Mouse (Mus musculus): Measurements from ENCODE around the gene Hoxb7. TPM values are rescaled to one million over a fixed set of nuclear protein-coding genes. Genes with fewer than 3 reads are reported as not detected.

Gene Hoxb7
- not detected for polyA plus RNA-seq (2017; shearing (Covaris generic))

GRCm38 (mm10) chr11:96285771-96286738, at the start of gene Hoxb7:
Gene Hoxb7, plus strand, starts transcription at chr11:96286623.

GRCm38 (mm10) chr11:96270996-96271540, 15.4 kb upstream of the Hoxb7 start, which contains the start of gene Hoxb9:
Gene Hoxb9, plus strand, starts transcription at chr11:96271457.

GRCm38 (mm10) chr11:96281855-96282570, 4.4 kb upstream of the Hoxb7 start, which contains the start of gene Hoxb8:
Gene Hoxb8, plus strand, starts transcription at chr11:96281905.

GRCm38 (mm10) chr11:96291681-96292564, 5.5 kb downstream of the Hoxb7 start, which contains the start of gene Hoxb6:
Gene Hoxb6, plus strand, starts transcription at chr11:96292476.

GRCm38 (mm10) chr11:96303151-96304099, 17.0 kb downstream of the Hoxb7 start, which contains the start of gene Hoxb5:
Gene Hoxb5, plus strand, starts transcription at chr11:96303336.

GRCm38 (mm10) chr11:96317608-96318367, 31.4 kb downstream of the Hoxb7 start, which contains the start of gene Hoxb4:
Gene Hoxb4, plus strand, starts transcription at chr11:96318267.

GRCm38 (mm10) chr11:96323154-96323553, 36.7 kb downstream of the Hoxb7 start, which contains the start of gene Hoxb3:
Gene Hoxb3, plus strand, starts transcription at chr11:96323326.

Other genes with a start within 250 kb of the Hoxb7 start
- gene Ube2z, start 221.2 kb upstream of the Hoxb7 start, polyA plus RNA-seq (2017; shearing (Covaris generic)), result 49.6 TPM
- 246 TPM for gene Atp5g1, start 211.0 kb upstream of the Hoxb7 start, polyA plus RNA-seq (2017; shearing (Covaris generic))
- not detected for gene Calcoco2, start 174.7 kb upstream of the Hoxb7 start, polyA plus RNA-seq (2017; shearing (Covaris generic))
- gene Ttll6, start 152.8 kb upstream of the Hoxb7 start, polyA plus RNA-seq (2017; shearing (Covaris generic)), result not detected
- gene Hoxb13, start 92.3 kb upstream of the Hoxb7 start, polyA plus RNA-seq (2017; shearing (Covaris generic)), result not detected
- not detected for gene Hoxb9, start 15.2 kb upstream of the Hoxb7 start, polyA plus RNA-seq (2017; shearing (Covaris generic))
- not detected for gene Hoxb8, start 4.7 kb upstream of the Hoxb7 start, polyA plus RNA-seq (2017; shearing (Covaris generic))
- gene Hoxb6, start 5.9 kb downstream of the Hoxb7 start, polyA plus RNA-seq (2017; shearing (Covaris generic)), result 0.29 TPM
- gene Hoxb5, start 16.7 kb downstream of the Hoxb7 start, polyA plus RNA-seq (2017; shearing (Covaris generic)), result 0.33 TPM
- not detected for gene Hoxb4, start 31.6 kb downstream of the Hoxb7 start, polyA plus RNA-seq (2017; shearing (Covaris generic))
- gene Hoxb3, start 36.7 kb downstream of the Hoxb7 start, polyA plus RNA-seq (2017; shearing (Covaris generic)), result not detected
- not detected for gene Hoxb2, start 63.9 kb downstream of the Hoxb7 start, polyA plus RNA-seq (2017; shearing (Covaris generic))
- gene Hoxb1, start 79.1 kb downstream of the Hoxb7 start, polyA plus RNA-seq (2017; shearing (Covaris generic)), result 0.18 TPM
- 635 TPM for gene Skap1, start 178.0 kb downstream of the Hoxb7 start, polyA plus RNA-seq (2017; shearing (Covaris generic))

Measured in effector memory CD4-positive, alpha-beta T cell, adult 7 months (primary cell).